Mouse (Mus musculus) 3T3-L1 (cell line): ENCODE results near the gene Mrpl47.
"Not testable (repeated sequence)": the region's sequence is repeated elsewhere in the genome, so short reads cannot be mapped to it uniquely, and the experiment has no call there.

Source experiments
- DNase-seq: peaks from one replicate; pipeline ENCODE4 v3.0.0-alpha.2; 2015; ENCODE audit warnings: low read depth, low spot score

Mrpl47 gene

GRCm38 (mm10) chr3:32708052-32708367 lies 29.4 kb downstream of the Mrpl47 start:
- DNase-seq, result no peak

- DNase-seq, result not testable (repeated sequence)
These were observed 31.6 kb downstream of the Mrpl47 start, which contains the start of gene Actl6a for GRCm38 (mm10) chr3:32705647-32706348. Gene Actl6a, plus strand, starts transcription at chr3:32706298.

- DNase-seq, result peak; percentile 23
These were observed 32.8 kb downstream of the Mrpl47 start for GRCm38 (mm10) chr3:32704632-32705031.

- not testable (repeated sequence) for DNase-seq
These were observed 33.4 kb downstream of the Mrpl47 start for GRCm38 (mm10) chr3:32704021-32704420.

GRCm38 (mm10) chr3:32698228-32698863 lies 39.1 kb downstream of the Mrpl47 start:
- peak; percentile 93 for DNase-seq

GRCm38 (mm10) chr3:32695583-32695980 lies 41.8 kb downstream of the Mrpl47 start:
- no peak for DNase-seq

- no peak for DNase-seq
These were observed 42.4 kb downstream of the Mrpl47 start for GRCm38 (mm10) chr3:32694737-32695582.

GRCm38 (mm10) chr3:32694211-32694610 lies 43.2 kb downstream of the Mrpl47 start:
- no peak for DNase-seq

GRCm38 (mm10) chr3:32691841-32692240 lies 45.6 kb downstream of the Mrpl47 start:
- no peak for DNase-seq

- DNase-seq, result no peak
These were observed 46.5 kb downstream of the Mrpl47 start for GRCm38 (mm10) chr3:32690901-32691300.

GRCm38 (mm10) chr3:32690008-32690407 lies 47.4 kb downstream of the Mrpl47 start:
- DNase-seq, result no peak

GRCm38 (mm10) chr3:32689567-32689999 lies 47.8 kb downstream of the Mrpl47 start:
- DNase-seq, result no peak

GRCm38 (mm10) chr3:32687156-32687555 lies 50.2 kb downstream of the Mrpl47 start:
- no peak for DNase-seq

- DNase-seq, result no peak
These were observed 50.9 kb downstream of the Mrpl47 start for GRCm38 (mm10) chr3:32686537-32686936.

- DNase-seq, result no peak
These were observed 52.8 kb downstream of the Mrpl47 start for GRCm38 (mm10) chr3:32684631-32685030.

GRCm38 (mm10) chr3:32682910-32683531 lies 54.4 kb downstream of the Mrpl47 start:
- no peak for DNase-seq

GRCm38 (mm10) chr3:32676393-32676792 lies 61.0 kb downstream of the Mrpl47 start:
- peak; percentile 32 for DNase-seq
